Mouse (Mus musculus): Measurements from ENCODE around the gene Rpusd2. TPM values are rescaled to one million over a fixed set of nuclear protein-coding genes. Genes with fewer than 3 reads are reported as not detected.
A peak's percentile ranks its signal among the peaks of the same experiment; 100 is the strongest.

Gene Rpusd2
- polyA plus RNA-seq, 1 experiment from 2014 or later, result 3.6 TPM

DNA sequence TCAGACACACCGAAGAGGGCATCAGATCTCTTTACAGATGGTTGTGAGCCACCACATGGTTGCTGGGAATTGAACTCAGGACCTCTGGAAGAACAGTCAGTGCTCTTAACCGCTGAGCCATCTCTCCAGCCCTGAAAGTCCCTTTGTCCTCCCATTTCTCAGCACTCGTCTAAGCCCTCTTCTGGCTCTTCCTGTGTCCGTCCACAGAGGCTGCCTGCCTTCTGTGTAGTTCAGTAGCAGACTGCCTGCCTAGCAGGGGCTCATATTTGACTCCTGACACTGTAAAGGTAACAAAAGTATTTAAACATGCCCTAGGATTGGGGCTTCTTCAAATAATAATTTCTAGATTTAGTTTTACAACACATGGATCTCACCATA, 9.4 kb upstream of the Rpusd2 start:
- Histone ChIP-seq H3K36me3 (replicated peaks; ENCODE audit: control insufficient read depth, insufficient read depth) (peaks cover 29% of the 10 kb centered on the region), H3K27ac (no peak overlapping the region), H3K4me3 (replicated peaks; ENCODE audit: low read length) (no peak overlapping the region), H3K27me3 (ENCODE audit: control insufficient read depth, insufficient read depth, low read length) (no peaks in the 10 kb centered on the region), H3K4me2 (replicated peaks) (no peak overlapping the region), H3K4me1 (replicated peaks; ENCODE audit: control insufficient read depth, insufficient read depth, low read length) (peaks cover 17% of the 10 kb centered on the region), H3K9ac (no peak overlapping the region), H3K9me3 (ENCODE audit: control insufficient read depth, low read length) (no peaks in the 10 kb centered on the region)
- 85% methylated on average over 4 of the region's 4 CpGs for WGBS
- DNase-seq (ENCODE audit: low spot score) (no peak), ATAC-seq (ENCODE audit: low FRiP score) (no peak)

DNA sequence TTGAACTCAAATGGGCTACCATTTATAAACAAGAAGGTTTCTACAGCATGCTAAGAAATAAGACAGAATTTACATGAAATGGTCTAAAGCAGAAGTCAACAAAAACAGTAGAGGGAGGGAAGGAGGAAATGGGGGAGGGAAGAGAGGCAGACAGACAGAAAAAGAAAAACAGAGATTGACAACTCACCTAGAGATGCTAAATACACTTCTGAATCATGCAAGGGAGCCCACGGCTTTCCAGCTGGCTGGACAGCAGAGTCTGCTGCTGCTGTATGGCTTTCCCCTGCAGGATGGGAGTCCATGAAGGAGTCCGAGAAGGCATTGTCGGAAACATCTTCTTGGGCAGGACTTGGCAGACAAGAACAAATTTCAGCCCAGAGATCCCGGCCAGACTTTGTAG, 7.6 kb upstream of the Rpusd2 start:
- Histone ChIP-seq H3K27me3 (ENCODE audit: control insufficient read depth, insufficient read depth, low read length) (no peaks in the 10 kb centered on the region), H3K9me3 (ENCODE audit: control insufficient read depth, low read length) (no peaks in the 10 kb centered on the region), H3K4me1 (replicated peaks; ENCODE audit: control insufficient read depth, insufficient read depth, low read length) (peaks cover 17% of the 10 kb centered on the region), H3K27ac (no peak overlapping the region), H3K36me3 (replicated peaks; ENCODE audit: control insufficient read depth, insufficient read depth) (peaks cover 12% of the 10 kb centered on the region), H3K4me2 (replicated peaks) (no peak overlapping the region), H3K4me3 (replicated peaks; ENCODE audit: low read length) (no peak overlapping the region), H3K9ac (no peak overlapping the region)
- 96% methylated on average over 4 of the region's 4 CpGs for WGBS
- ATAC-seq (ENCODE audit: low FRiP score) (no peak), DNase-seq (ENCODE audit: low spot score) (no peak)

DNA sequence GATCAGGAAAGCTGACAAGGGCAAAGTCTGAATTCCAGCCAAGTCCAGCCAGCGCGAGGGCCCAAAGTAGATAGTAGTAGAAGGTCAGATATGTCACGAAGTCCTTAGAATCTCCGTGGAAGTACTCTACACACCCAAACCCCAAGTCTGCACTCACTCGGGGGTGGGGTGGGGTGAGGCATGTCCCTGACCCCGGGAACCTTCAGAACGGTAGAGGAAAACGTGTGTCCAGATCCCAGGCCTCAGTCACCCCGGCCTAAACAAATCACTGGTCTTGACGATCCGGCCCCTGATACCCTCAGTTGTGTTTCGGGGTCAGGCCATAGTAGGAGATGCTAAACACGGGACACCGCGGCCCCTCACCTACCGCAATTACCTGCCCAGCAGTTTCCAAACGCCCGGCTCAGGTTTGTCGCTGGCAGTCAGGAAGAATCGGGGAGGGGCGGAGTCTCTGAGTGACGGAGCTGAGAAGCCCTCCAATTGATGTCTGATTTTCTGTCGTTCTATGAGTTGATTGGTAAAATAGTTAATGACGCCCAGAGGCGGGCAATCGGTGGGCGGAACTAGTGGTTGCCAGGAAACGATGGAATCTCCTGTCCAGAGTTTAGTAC, 5.5 kb upstream of the Rpusd2 start, which contains the start of gene Ccdc32:
TSS of gene Ccdc32 (minus strand) at position 453 of the 611 bp plus-strand sequence.
- H3K27me3 ChIP-seq (ENCODE audit: control insufficient read depth, insufficient read depth, low read length), result no peaks in the 10 kb centered on the region
- DNase-seq (ENCODE audit: low spot score) (peak; percentile 97), ATAC-seq (ENCODE audit: low FRiP score) (peak; percentile 96)
- H3K27ac ChIP-seq, result no peak within 1 kb of the TSS
- WGBS, result 1% methylated on average over 28 of the region's 28 CpGs
- H3K36me3 ChIP-seq (replicated peaks; ENCODE audit: control insufficient read depth, insufficient read depth), result peaks cover 8% of the 10 kb centered on the region
- peak within 1 kb of the TSS; percentile 80 for H3K9ac ChIP-seq
- H3K4me1 ChIP-seq (replicated peaks; ENCODE audit: control insufficient read depth, insufficient read depth, low read length), result peaks cover 17% of the 10 kb centered on the region
- H3K4me2 ChIP-seq (replicated peaks), result peak within 1 kb of the TSS; percentile 92
- H3K9me3 ChIP-seq (ENCODE audit: control insufficient read depth, low read length), result no peaks in the 10 kb centered on the region
- H3K4me3 ChIP-seq (replicated peaks; ENCODE audit: low read length), result peak within 1 kb of the TSS; percentile 68

DNA sequence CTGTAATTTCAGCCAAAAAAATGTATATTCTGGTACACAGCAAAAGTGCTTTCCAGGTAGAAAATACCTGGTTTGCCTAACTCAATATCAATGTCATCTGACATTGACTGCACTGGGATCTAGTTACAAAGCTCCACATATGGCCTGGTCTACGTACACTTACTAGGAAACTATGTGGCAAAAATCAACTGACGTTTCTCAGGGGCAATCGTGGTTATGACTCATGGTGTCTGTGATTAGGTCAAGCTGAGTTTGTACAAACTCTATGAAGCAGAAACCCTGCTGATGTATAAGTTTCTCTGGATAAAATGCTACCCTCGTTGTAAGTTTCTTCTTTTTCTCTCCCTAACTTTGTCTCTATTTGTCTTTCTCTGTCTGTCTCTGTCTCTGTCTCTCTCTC, 2.4 kb upstream of the Rpusd2 start:
- Histone ChIP-seq H3K27ac (no peak overlapping the region), H3K27me3 (ENCODE audit: control insufficient read depth, insufficient read depth, low read length) (no peaks in the 10 kb centered on the region), H3K9ac (no peak overlapping the region), H3K36me3 (replicated peaks; ENCODE audit: control insufficient read depth, insufficient read depth) (peaks cover 5% of the 10 kb centered on the region; the same call in 1 of the 2 replicates), H3K4me2 (replicated peaks) (no peak overlapping the region), H3K9me3 (ENCODE audit: control insufficient read depth, low read length) (no peaks in the 10 kb centered on the region), H3K4me3 (replicated peaks; ENCODE audit: low read length) (no peak overlapping the region), H3K4me1 (replicated peaks; ENCODE audit: control insufficient read depth, insufficient read depth, low read length) (peaks cover 25% of the 10 kb centered on the region)
- WGBS, result 75% methylated on average over 4 of the region's 4 CpGs
- DNase-seq (ENCODE audit: low spot score) (no peak), ATAC-seq (ENCODE audit: low FRiP score) (no peak)

DNA sequence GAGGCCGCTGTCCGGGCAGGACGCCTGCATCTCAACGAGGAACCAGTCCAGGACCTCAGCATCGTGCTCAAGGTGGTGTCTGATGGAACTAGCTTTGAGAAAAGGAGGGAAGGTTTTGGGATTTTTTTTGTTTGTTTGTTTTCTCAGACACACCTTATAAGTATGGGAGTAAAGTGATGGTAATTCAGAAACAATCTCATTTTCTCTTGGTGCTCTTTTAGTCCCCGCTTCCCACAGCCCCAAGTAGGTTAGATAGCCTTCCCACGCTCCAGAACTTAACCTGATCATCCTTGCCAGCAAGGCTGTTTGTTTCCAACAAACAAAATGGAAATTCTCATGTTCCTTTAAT, 781 bp downstream of the Rpusd2 start:
- no peak for DNase-seq (ENCODE audit: low spot score)

DNA sequence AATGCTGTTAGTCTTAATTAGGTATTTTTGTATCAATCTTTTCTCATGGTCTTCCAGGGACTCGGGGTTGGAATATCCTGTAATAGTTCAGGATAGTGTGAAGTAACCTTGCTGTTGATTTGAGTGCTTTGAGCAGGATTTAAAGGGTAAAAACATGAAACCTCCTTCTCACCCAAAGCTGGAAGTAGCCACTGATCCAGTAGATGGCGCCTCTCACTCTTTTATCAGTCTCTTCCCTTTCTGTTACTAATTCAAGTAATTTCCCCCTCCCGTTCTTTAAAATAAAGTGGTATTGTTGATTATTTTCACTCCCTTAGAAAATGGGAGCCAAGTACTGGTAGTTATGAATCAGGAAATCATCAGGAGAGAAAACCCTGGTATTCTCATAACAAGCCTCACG, 6.3 kb downstream of the Rpusd2 start:
- H3K27me3 ChIP-seq (ENCODE audit: control insufficient read depth, insufficient read depth, low read length), result no peaks in the 10 kb centered on the region
- H3K4me2 ChIP-seq (replicated peaks), result no peak overlapping the region
- H3K27ac ChIP-seq, result no peak overlapping the region
- H3K36me3 ChIP-seq (replicated peaks; ENCODE audit: control insufficient read depth, insufficient read depth), result peaks cover 32% of the 10 kb centered on the region
- ATAC-seq (ENCODE audit: low FRiP score) (no peak), DNase-seq (ENCODE audit: low spot score) (peak; percentile 65)
- H3K4me1 ChIP-seq (replicated peaks; ENCODE audit: control insufficient read depth, insufficient read depth, low read length), result peaks cover 1% of the 10 kb centered on the region; the same call in 1 of the 2 replicates
- no peak overlapping the region for H3K9ac ChIP-seq
- WGBS, result 59% methylated on average over 4 of the region's 4 CpGs
- H3K4me3 ChIP-seq (replicated peaks; ENCODE audit: low read length), result no peak overlapping the region
- no peaks in the 10 kb centered on the region for H3K9me3 ChIP-seq (ENCODE audit: control insufficient read depth, low read length)

More for the DNA sequence above, 781 bp downstream of the Rpusd2 start:
- Histone ChIP-seq H3K27me3 (ENCODE audit: control insufficient read depth, insufficient read depth, low read length) (no peaks in the 10 kb centered on the region), H3K9me3 (ENCODE audit: control insufficient read depth, low read length) (no peaks in the 10 kb centered on the region), H3K4me2 (replicated peaks) (peak overlapping the region; percentile 85), H3K4me1 (replicated peaks; ENCODE audit: control insufficient read depth, insufficient read depth, low read length) (peaks cover 8% of the 10 kb centered on the region), H3K27ac (peak overlapping the region; percentile 86; the same call in 1 of the 2 replicates), H3K36me3 (replicated peaks; ENCODE audit: control insufficient read depth, insufficient read depth) (peaks cover 28% of the 10 kb centered on the region), H3K9ac (peak overlapping the region; percentile 86), H3K4me3 (replicated peaks; ENCODE audit: low read length) (peak overlapping the region; percentile 96)
- WGBS, result 13% methylated on average over 7 of the region's 7 CpGs
- ATAC-seq (ENCODE audit: low FRiP score), result no peak

DNA sequence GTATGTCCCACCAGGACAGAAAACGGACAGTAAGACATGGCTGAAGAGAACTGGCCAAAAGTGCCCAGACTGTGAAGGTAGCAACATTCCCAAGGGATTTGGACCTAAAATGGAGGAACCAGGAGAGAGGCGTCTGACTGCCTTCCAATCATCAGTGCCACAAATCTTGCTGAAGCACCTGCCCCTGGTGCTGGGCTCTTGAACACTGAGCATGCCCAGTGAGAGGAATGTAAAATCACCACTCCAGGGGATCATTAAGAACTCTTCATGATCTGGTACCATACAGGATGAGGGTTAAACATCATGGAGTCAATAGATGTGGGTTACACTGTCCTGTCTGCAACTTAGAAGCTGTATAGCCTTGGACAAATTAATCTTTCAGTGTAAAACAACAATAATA, 10.6 kb downstream of the Rpusd2 start:
- Histone ChIP-seq H3K4me2 (replicated peaks) (no peak overlapping the region), H3K36me3 (replicated peaks; ENCODE audit: control insufficient read depth, insufficient read depth) (peaks cover 5% of the 10 kb centered on the region), H3K27ac (no peak overlapping the region), H3K27me3 (ENCODE audit: control insufficient read depth, insufficient read depth, low read length) (no peaks in the 10 kb centered on the region), H3K4me1 (replicated peaks; ENCODE audit: control insufficient read depth, insufficient read depth, low read length) (no peaks in the 10 kb centered on the region), H3K4me3 (replicated peaks; ENCODE audit: low read length) (no peak overlapping the region), H3K9me3 (ENCODE audit: control insufficient read depth, low read length) (no peaks in the 10 kb centered on the region), H3K9ac (no peak overlapping the region)
- no peak for DNase-seq (ENCODE audit: low spot score)
- no peak for ATAC-seq (ENCODE audit: low FRiP score)
- 70% methylated on average over 2 of the region's 2 CpGs for WGBS

DNA sequence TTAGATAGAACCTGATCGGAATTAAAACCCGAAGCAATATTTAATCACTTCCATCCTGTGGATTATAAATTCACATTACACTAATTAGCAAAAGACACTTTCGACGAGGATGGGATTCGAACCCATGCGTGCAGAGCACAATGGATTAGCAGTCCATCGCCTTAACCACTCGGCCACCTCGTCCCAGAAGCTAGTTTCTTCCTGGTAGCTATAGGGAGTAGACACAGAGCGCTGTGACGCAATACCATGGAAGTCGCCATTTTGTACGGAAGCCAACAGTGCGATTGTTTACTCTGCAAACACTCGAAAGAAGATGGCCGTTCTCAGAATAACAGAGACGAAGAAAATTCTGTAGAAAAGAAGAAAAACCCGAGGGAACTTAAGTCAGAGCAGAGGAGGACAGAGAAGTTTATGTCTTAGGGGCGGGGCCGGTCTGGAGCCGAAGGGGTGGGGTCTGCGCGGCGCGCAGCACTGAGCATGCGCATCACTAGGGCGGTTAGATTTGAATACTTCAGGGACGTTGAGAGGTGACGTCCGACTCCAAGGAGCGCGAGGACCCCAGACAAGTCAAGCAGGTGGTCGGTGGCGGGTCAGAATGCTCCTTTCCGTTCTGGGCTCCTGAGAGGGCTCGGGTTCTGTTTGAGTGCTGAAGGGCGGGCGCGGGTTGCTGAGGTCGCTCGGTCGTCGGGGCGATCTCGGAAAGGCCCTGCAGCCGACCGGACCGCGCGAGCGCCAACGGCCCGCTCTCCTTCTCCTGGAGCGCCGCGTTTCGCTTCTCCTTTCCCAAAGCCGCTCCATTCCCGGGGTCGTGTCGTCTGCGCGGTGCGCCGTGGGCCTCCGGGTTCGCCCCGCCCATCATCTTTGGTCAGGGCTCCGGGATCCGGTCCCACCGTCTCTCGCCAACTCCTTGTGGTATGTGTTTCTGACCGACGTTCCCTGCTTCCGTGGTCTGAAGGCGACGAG, 12.3 kb downstream of the Rpusd2 start, which contains the start of gene Knl1:
TSS of gene Knl1 (plus strand) at position 471 of the 963 bp plus-strand sequence.
- under 1% methylated on average over 77 of the region's 77 CpGs for WGBS
- H3K9ac ChIP-seq, result peak within 1 kb of the TSS; percentile 45
- DNase-seq (ENCODE audit: low spot score), result peak; percentile 100
- no peaks in the 10 kb centered on the region for H3K9me3 ChIP-seq (ENCODE audit: control insufficient read depth, low read length)
- H3K27ac ChIP-seq, result peak within 1 kb of the TSS; percentile 76
- peak within 1 kb of the TSS; percentile 62 for H3K4me3 ChIP-seq (replicated peaks; ENCODE audit: low read length)
- H3K4me2 ChIP-seq (replicated peaks), result peak within 1 kb of the TSS; percentile 73
- no peaks in the 10 kb centered on the region for H3K27me3 ChIP-seq (ENCODE audit: control insufficient read depth, insufficient read depth, low read length)
- H3K36me3 ChIP-seq (replicated peaks; ENCODE audit: control insufficient read depth, insufficient read depth), result no peaks in the 10 kb centered on the region; the same call in 1 of the 2 replicates
- H3K4me1 ChIP-seq (replicated peaks; ENCODE audit: control insufficient read depth, insufficient read depth, low read length), result no peaks in the 10 kb centered on the region
- peak; percentile 97 for ATAC-seq (ENCODE audit: low FRiP score)

DNA sequence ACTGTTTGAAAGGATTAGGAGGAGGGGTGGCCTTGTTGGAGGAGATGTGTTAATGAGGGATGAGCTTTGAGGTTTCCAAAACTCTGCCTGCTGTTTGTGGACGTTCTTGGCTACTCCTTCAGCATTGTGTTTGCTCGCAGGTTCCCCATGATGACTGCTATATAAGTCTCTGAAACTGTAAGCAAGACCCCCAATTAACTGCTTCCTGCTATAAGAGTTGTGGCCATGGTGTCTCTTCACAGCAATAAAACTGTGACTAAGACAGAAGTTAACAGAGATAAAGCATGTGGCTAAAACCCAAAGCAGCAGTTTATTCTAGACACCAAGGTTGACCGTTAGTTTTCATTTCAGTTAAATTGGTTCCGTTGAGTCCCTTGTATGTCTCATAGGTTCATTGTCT, 13.3 kb downstream of the Rpusd2 start:
- Histone ChIP-seq H3K27me3 (ENCODE audit: control insufficient read depth, insufficient read depth, low read length) (no peaks in the 10 kb centered on the region), H3K9me3 (ENCODE audit: control insufficient read depth, low read length) (no peaks in the 10 kb centered on the region), H3K36me3 (replicated peaks; ENCODE audit: control insufficient read depth, insufficient read depth) (no peaks in the 10 kb centered on the region), H3K4me3 (replicated peaks; ENCODE audit: low read length) (peak overlapping the region; percentile 62), H3K9ac (no peak overlapping the region), H3K27ac (no peak overlapping the region), H3K4me1 (replicated peaks; ENCODE audit: control insufficient read depth, insufficient read depth, low read length) (no peaks in the 10 kb centered on the region), H3K4me2 (replicated peaks) (peak overlapping the region; percentile 73)
- no peak for DNase-seq (ENCODE audit: low spot score)
- 27% methylated on average over 4 of the region's 4 CpGs for WGBS
- no peak for ATAC-seq (ENCODE audit: low FRiP score)

All from hindbrain, embryonic 14.5 days (tissue).